Mouse (Mus musculus) heart, adult 9 months (tissue): Measurements from ENCODE around the gene Gpr88.

Experiments used
- DNase-seq, 2 experiments: peaks; one replicate each; pipeline ENCODE4 v3.0.0; 2022; ENCODE audit warnings: low spot score in 2 of 2

Gpr88 gene

GRCm38 (mm10) chr3:116253077-116253531, at the start of gene Gpr88:
TSS of gene Gpr88 (minus strand) at chr3:116253503.
- peak; percentile 59 to 63 for DNase-seq

GRCm38 (mm10) chr3:116302581-116302980, 49.3 kb upstream of the Gpr88 start:
- no peak for DNase-seq

- DNase-seq = no peak
Measured at GRCm38 (mm10) chr3:116301754-116302153, 48.5 kb upstream of the Gpr88 start.

- DNase-seq = peak; percentile 3 to 8
Measured at GRCm38 (mm10) chr3:116298727-116299126, 45.4 kb upstream of the Gpr88 start.

- no peak for DNase-seq
Measured at GRCm38 (mm10) chr3:116298003-116298402, 44.7 kb upstream of the Gpr88 start.

GRCm38 (mm10) chr3:116297170-116297569, 43.9 kb upstream of the Gpr88 start:
- DNase-seq = no peak

GRCm38 (mm10) chr3:116290041-116290815, 36.9 kb upstream of the Gpr88 start:
- no peak for DNase-seq

- DNase-seq = peak; percentile 11 to 13
Measured at GRCm38 (mm10) chr3:116288833-116289232, 35.5 kb upstream of the Gpr88 start.

- DNase-seq = no peak
Measured at GRCm38 (mm10) chr3:116284735-116285134, 31.4 kb upstream of the Gpr88 start.

GRCm38 (mm10) chr3:116283996-116284395, 30.7 kb upstream of the Gpr88 start:
- no peak for DNase-seq

GRCm38 (mm10) chr3:116281663-116282062, 28.4 kb upstream of the Gpr88 start:
- DNase-seq = no peak

GRCm38 (mm10) chr3:116277146-116277545, 23.8 kb upstream of the Gpr88 start:
- no peak for DNase-seq

- DNase-seq = no peak
Measured at GRCm38 (mm10) chr3:116271679-116272078, 18.4 kb upstream of the Gpr88 start.

- DNase-seq = no peak
Measured at GRCm38 (mm10) chr3:116267036-116267654, 13.8 kb upstream of the Gpr88 start.

GRCm38 (mm10) chr3:116266360-116266759, 13.1 kb upstream of the Gpr88 start:
- no peak for DNase-seq

GRCm38 (mm10) chr3:116263977-116264376, 10.7 kb upstream of the Gpr88 start:
- DNase-seq = no peak

GRCm38 (mm10) chr3:116263061-116263460, 9.8 kb upstream of the Gpr88 start:
- DNase-seq = peak; percentile 28

- no peak for DNase-seq
Measured at GRCm38 (mm10) chr3:116256104-116256503, 2.8 kb upstream of the Gpr88 start.

- DNase-seq = no peak
Measured at GRCm38 (mm10) chr3:116252255-116253040, 855 bp downstream of the Gpr88 start.

GRCm38 (mm10) chr3:116251481-116252254, 1.6 kb downstream of the Gpr88 start:
- peak; percentile 10 to 17 for DNase-seq

GRCm38 (mm10) chr3:116249026-116249425, 4.3 kb downstream of the Gpr88 start:
- no peak for DNase-seq

- no peak for DNase-seq
Measured at GRCm38 (mm10) chr3:116244476-116244875, 8.8 kb downstream of the Gpr88 start.
